Mouse (Mus musculus): ENCODE data around the gene Srsf3. TPM values are rescaled to one million over a fixed set of nuclear protein-coding genes. Genes with fewer than 3 reads are reported as not detected.

The Srsf3 gene
- total and polyA plus RNA-seq, 3 experiments, result 171 to 687 (median 380) TPM

DNA sequence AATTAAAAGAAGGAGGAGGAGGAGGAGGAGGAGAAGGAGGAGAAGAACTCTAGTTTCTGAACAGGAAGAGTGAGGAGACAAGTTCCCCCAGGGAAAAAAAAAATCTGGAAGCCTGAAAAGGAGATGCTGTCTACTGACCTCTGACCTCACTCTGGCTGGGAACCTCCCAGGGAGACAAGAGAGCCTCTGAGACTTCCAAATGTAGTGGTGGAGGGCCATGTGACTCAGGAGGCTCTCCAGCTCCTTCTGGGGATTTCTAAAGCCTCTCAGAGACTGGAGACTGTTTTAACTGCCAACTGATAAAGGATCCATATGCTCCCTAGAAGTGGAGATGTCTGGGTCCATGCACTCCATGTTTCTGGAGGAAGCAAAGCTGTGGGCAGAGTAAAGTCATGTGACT lies 18.2 kb upstream of the Srsf3 start:
- H3K36me3 ChIP-seq (replicated peaks in 1 of 2; ENCODE audit: control insufficient read depth in 1 of 2, insufficient read depth in 1 of 2, low read length in 1 of 2), result no peaks in the 10 kb centered on the region
- H3K27ac ChIP-seq (ENCODE audit: insufficient read depth, low read depth), result no peak overlapping the region
- H3K4me3 ChIP-seq (replicated peaks in 1 of 3; ENCODE audit: low read depth in 2 of 3, low read length in 2 of 3, poor library complexity in 1 of 3), result no peak overlapping the region
- H3K79me2 ChIP-seq (replicated peaks; ENCODE audit: control insufficient read depth, extremely low read depth, insufficient read depth, poor library complexity, severe bottlenecking), result no peaks in the 10 kb centered on the region
- H3K4me1 ChIP-seq (ENCODE audit: control insufficient read depth in 1 of 2, insufficient read depth in 2 of 2), result peaks cover 9 to 37% of the 10 kb centered on the region in 2 experiments
- H3K9me3 ChIP-seq (replicated peaks; ENCODE audit: low read length), result no peaks in the 10 kb centered on the region
- no peak for TF ChIP-seq ZMIZ1 (IDR thresholded peaks at IDR 0.05; ENCODE audit: low read depth, low read length)
- in situ Hi-C loops (cut with MboI; ENCODE audit: low pct_ligation_motif_present, low pct_unique_long_range_greater_than_20kb, low sequenced_read_pairs) (loop anchor here (10.0 kb wide), 1 partner anchor 109 kb away; no protein-coding TSS in a partner anchor), dilution Hi-C loops (cut with MboI; ENCODE audit: extremely low pct_ligation_motif_present, extremely low pct_unique_long_range_greater_than_20kb, low sequenced_read_pairs) (no loop called here)
- no peak overlapping the region for H3K4me2 ChIP-seq (ENCODE audit: insufficient read depth, low read depth, poor library complexity, severe bottlenecking)
- H3K27me3 ChIP-seq (replicated peaks), result no peaks in the 10 kb centered on the region
- H3K9ac ChIP-seq (ENCODE audit: insufficient read depth, low read depth), result no peak overlapping the region; the same call in 1 of the 2 replicates
- DNase-seq (ENCODE audit: extremely low read depth), result no peak

DNA sequence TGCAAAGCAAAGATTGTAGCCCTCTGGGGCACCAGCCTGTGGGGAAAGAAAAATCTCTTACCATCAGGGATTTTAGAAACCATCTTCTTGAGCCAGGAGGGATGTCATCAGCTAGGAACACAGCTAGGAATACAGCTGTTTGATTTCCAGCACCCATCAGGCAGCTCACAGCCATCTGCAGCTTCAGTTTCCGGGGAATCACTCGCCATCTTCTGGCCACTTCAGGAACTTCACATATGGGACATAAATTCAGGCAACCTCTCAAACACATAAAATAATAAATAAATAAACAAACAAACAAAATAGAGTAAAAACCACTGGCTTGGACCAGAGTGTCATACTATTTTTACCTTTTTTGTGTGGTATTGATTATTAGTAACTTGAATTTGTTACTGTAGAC lies 16.8 kb upstream of the Srsf3 start:
- Histone ChIP-seq H3K4me1 (ENCODE audit: control insufficient read depth in 1 of 2, insufficient read depth in 2 of 2) (peaks cover 9 to 41% of the 10 kb centered on the region in 2 experiments; a peak in 3 of 4 replicates), H3K27ac (ENCODE audit: insufficient read depth, low read depth) (no peak overlapping the region), H3K4me3 (replicated peaks in 1 of 3; ENCODE audit: low read depth in 2 of 3, low read length in 2 of 3, poor library complexity in 1 of 3) (no peak overlapping the region), H3K9ac (ENCODE audit: insufficient read depth, low read depth) (no peak overlapping the region), H3K4me2 (ENCODE audit: insufficient read depth, low read depth, poor library complexity, severe bottlenecking) (no peak overlapping the region), H3K36me3 (replicated peaks in 1 of 2; ENCODE audit: control insufficient read depth in 1 of 2, insufficient read depth in 1 of 2, low read length in 1 of 2) (no peaks in the 10 kb centered on the region), H3K27me3 (replicated peaks) (no peaks in the 10 kb centered on the region), H3K9me3 (replicated peaks; ENCODE audit: low read length) (no peaks in the 10 kb centered on the region), H3K79me2 (replicated peaks; ENCODE audit: control insufficient read depth, extremely low read depth, insufficient read depth, poor library complexity, severe bottlenecking) (no peaks in the 10 kb centered on the region)
- no peak for TF ChIP-seq MAX (IDR thresholded peaks at IDR 0.05; ENCODE audit: low read length)
- TF ChIP-seq SIN3A (IDR thresholded peaks at IDR 0.05; ENCODE audit: low read length), result no peak
- no peak for TF ChIP-seq ZMIZ1 (IDR thresholded peaks at IDR 0.05; ENCODE audit: low read depth, low read length)
- no peak for TF ChIP-seq JUND (conservative IDR thresholded peaks at IDR 0.05; ENCODE audit: low read depth, low read length)
- no peak for TF ChIP-seq USF2 (conservative IDR thresholded peaks at IDR 0.05; ENCODE audit: low read depth, low read length)
- no peak for TF ChIP-seq ZKSCAN1 (IDR thresholded peaks at IDR 0.05; ENCODE audit: borderline replicate concordance, low read depth, low read length)
- TF ChIP-seq E2F4 (IDR thresholded peaks at IDR 0.05; ENCODE audit: insufficient replicate concordance, low read depth, low read length), result no peak
- peak; percentile 50 for TF ChIP-seq RAD21 (IDR thresholded peaks at IDR 0.05; ENCODE audit: low read depth, low read length)
- TF ChIP-seq MAFK (IDR thresholded peaks at IDR 0.05; ENCODE audit: insufficient replicate concordance, low read length), result no peak
- peak; percentile 37 to 69; a peak in 3 of 4 replicates for TF ChIP-seq CTCF (conservative IDR thresholded peaks at IDR 0.05 in 1 of 2, IDR thresholded peaks at IDR 0.05 in 1 of 2; ENCODE audit: low read depth in 2 of 2, low read length in 2 of 2)
- TF ChIP-seq SMC3 (IDR thresholded peaks at IDR 0.05; ENCODE audit: low read depth, low read length), result peak; percentile 45
- no peak for DNase-seq (ENCODE audit: extremely low read depth)
- in situ Hi-C loops (cut with MboI; ENCODE audit: low pct_ligation_motif_present, low pct_unique_long_range_greater_than_20kb, low sequenced_read_pairs), result loop anchor here (10.0 kb wide), 1 partner anchor 111 kb away; no protein-coding TSS in a partner anchor
- dilution Hi-C loops (cut with MboI; ENCODE audit: extremely low pct_ligation_motif_present, extremely low pct_unique_long_range_greater_than_20kb, low sequenced_read_pairs), result no loop called here

- Histone ChIP-seq H3K4me1 (ENCODE audit: control insufficient read depth in 1 of 2, insufficient read depth in 2 of 2) (peaks cover 9 to 48% of the 10 kb centered on the region in 2 experiments; a peak in 3 of 4 replicates), H3K79me2 (replicated peaks; ENCODE audit: control insufficient read depth, extremely low read depth, insufficient read depth, poor library complexity, severe bottlenecking) (no peaks in the 10 kb centered on the region), H3K9ac (ENCODE audit: insufficient read depth, low read depth) (no peak overlapping the region), H3K4me3 (replicated peaks in 1 of 3; ENCODE audit: low read depth in 2 of 3, low read length in 2 of 3, poor library complexity in 1 of 3) (no peak overlapping the region), H3K27me3 (replicated peaks) (no peaks in the 10 kb centered on the region), H3K9me3 (replicated peaks; ENCODE audit: low read length) (no peaks in the 10 kb centered on the region), H3K36me3 (replicated peaks in 1 of 2; ENCODE audit: control insufficient read depth in 1 of 2, insufficient read depth in 1 of 2, low read length in 1 of 2) (no peaks in the 10 kb centered on the region), H3K27ac (ENCODE audit: insufficient read depth, low read depth) (no peak overlapping the region), H3K4me2 (ENCODE audit: insufficient read depth, low read depth, poor library complexity, severe bottlenecking) (no peak overlapping the region)
- in situ Hi-C loops (cut with MboI; ENCODE audit: low pct_ligation_motif_present, low pct_unique_long_range_greater_than_20kb, low sequenced_read_pairs), result loop anchor here (10.0 kb wide), 1 partner anchor 112 kb away; no protein-coding TSS in a partner anchor
- TF ChIP-seq MAFK (IDR thresholded peaks at IDR 0.05; ENCODE audit: insufficient replicate concordance, low read length) (no peak), USF2 (conservative IDR thresholded peaks at IDR 0.05; ENCODE audit: low read depth, low read length) (no peak), JUND (conservative IDR thresholded peaks at IDR 0.05; ENCODE audit: low read depth, low read length) (no peak), MAX (IDR thresholded peaks at IDR 0.05; ENCODE audit: low read length) (no peak), CTCF (conservative IDR thresholded peaks at IDR 0.05 in 1 of 2, IDR thresholded peaks at IDR 0.05 in 1 of 2; ENCODE audit: low read depth in 2 of 2, low read length in 2 of 2) (no peak), ZNF384 (IDR thresholded peaks at IDR 0.05; ENCODE audit: low read depth, low read length) (no peak), MEF2A (IDR thresholded peaks at IDR 0.05; ENCODE audit: borderline replicate concordance, low read depth, low read length) (no peak), TCF12 (IDR thresholded peaks at IDR 0.05; ENCODE audit: low read depth, low read length) (no peak), MAZ (IDR thresholded peaks at IDR 0.05; ENCODE audit: low read depth, low read length) (no peak), KAT2A (IDR thresholded peaks at IDR 0.05; ENCODE audit: insufficient replicate concordance, low read length) (no peak), RCOR1 (conservative IDR thresholded peaks at IDR 0.05; ENCODE audit: low read depth, low read length) (no peak), TBP (conservative IDR thresholded peaks at IDR 0.05; ENCODE audit: low read depth, low read length) (no peak), UBTF (IDR thresholded peaks at IDR 0.05; ENCODE audit: low read depth, low read length) (no peak), MXI1 (IDR thresholded peaks at IDR 0.05; ENCODE audit: low read depth, low read length) (no peak), CHD1 (IDR thresholded peaks at IDR 0.05; ENCODE audit: low read depth, low read length) (no peak), HCFC1 (IDR thresholded peaks at IDR 0.05; ENCODE audit: low read depth, low read length) (no peak), PAX5 (IDR thresholded peaks at IDR 0.05; ENCODE audit: low read length) (no peak)
- DNase-seq (ENCODE audit: extremely low read depth), result no peak
- dilution Hi-C loops (cut with MboI; ENCODE audit: extremely low pct_ligation_motif_present, extremely low pct_unique_long_range_greater_than_20kb, low sequenced_read_pairs), result no loop called here
Observed at GRCm38 (mm10) chr17:29016705-29017104, 15.7 kb upstream of the Srsf3 start.
